Mouse (Mus musculus): Measurements from ENCODE around the gene Amotl2. TPM values are rescaled to one million over a fixed set of nuclear protein-coding genes. Genes with fewer than 3 reads are reported as not detected.

Amotl2 gene
- polyA plus RNA-seq, 1 experiment from 2014 or later, result 72.4 TPM

GRCm38 (mm10) chr9:102733999-102734738, 17.7 kb downstream of the Amotl2 start:
- no peak overlapping the region for H3K4me3 ChIP-seq (ENCODE audit: low read depth, low read length)
- 80% methylated on average over 9 of the region's 9 CpGs for WGBS
- no peak overlapping the region for H3K27ac ChIP-seq (ENCODE audit: low read depth, low read length)
- H3K4me1 ChIP-seq (replicated peaks; ENCODE audit: control insufficient read depth, insufficient read depth, low read length), result no peaks in the 10 kb centered on the region
- no peak for DNase-seq (ENCODE audit: low spot score)
- H3K36me3 ChIP-seq (ENCODE audit: control insufficient read depth, insufficient read depth, low read length), result peaks cover 30% of the 10 kb centered on the region
- H3K27me3 ChIP-seq (ENCODE audit: control insufficient read depth, insufficient read depth, low read length), result no peaks in the 10 kb centered on the region
- no peak overlapping the region for H3K4me2 ChIP-seq (ENCODE audit: low read depth, low read length, severe bottlenecking)
- no peak for ATAC-seq (replicated peaks; ENCODE audit: low FRiP score)
- H3K9me3 ChIP-seq (ENCODE audit: control insufficient read depth, low read length), result no peaks in the 10 kb centered on the region
- H3K9ac ChIP-seq (ENCODE audit: low read length), result no peak overlapping the region

GRCm38 (mm10) chr9:102734739-102735075, 18.2 kb downstream of the Amotl2 start:
- DNase-seq (ENCODE audit: low spot score) (no peak), ATAC-seq (replicated peaks; ENCODE audit: low FRiP score) (no peak)
- no peak overlapping the region for H3K27ac ChIP-seq (ENCODE audit: low read depth, low read length)
- H3K9ac ChIP-seq (ENCODE audit: low read length), result no peak overlapping the region
- H3K27me3 ChIP-seq (ENCODE audit: control insufficient read depth, insufficient read depth, low read length), result no peaks in the 10 kb centered on the region
- 71% methylated on average over 1 of the region's 1 CpGs for WGBS
- no peak overlapping the region for H3K4me3 ChIP-seq (ENCODE audit: low read depth, low read length)
- H3K36me3 ChIP-seq (ENCODE audit: control insufficient read depth, insufficient read depth, low read length), result peaks cover 25% of the 10 kb centered on the region
- H3K9me3 ChIP-seq (ENCODE audit: control insufficient read depth, low read length), result no peaks in the 10 kb centered on the region
- H3K4me2 ChIP-seq (ENCODE audit: low read depth, low read length, severe bottlenecking), result no peak overlapping the region
- no peaks in the 10 kb centered on the region for H3K4me1 ChIP-seq (replicated peaks; ENCODE audit: control insufficient read depth, insufficient read depth, low read length)

- 89% methylated on average over 3 of the region's 3 CpGs for WGBS
- Histone ChIP-seq H3K4me3 (ENCODE audit: low read depth, low read length) (no peak overlapping the region), H3K4me2 (ENCODE audit: low read depth, low read length, severe bottlenecking) (no peak overlapping the region), H3K27me3 (ENCODE audit: control insufficient read depth, insufficient read depth, low read length) (no peaks in the 10 kb centered on the region), H3K36me3 (ENCODE audit: control insufficient read depth, insufficient read depth, low read length) (peaks cover 20% of the 10 kb centered on the region), H3K4me1 (replicated peaks; ENCODE audit: control insufficient read depth, insufficient read depth, low read length) (no peaks in the 10 kb centered on the region), H3K9ac (ENCODE audit: low read length) (no peak overlapping the region), H3K27ac (ENCODE audit: low read depth, low read length) (no peak overlapping the region), H3K9me3 (ENCODE audit: control insufficient read depth, low read length) (no peaks in the 10 kb centered on the region)
- DNase-seq (ENCODE audit: low spot score) (no peak), ATAC-seq (replicated peaks; ENCODE audit: low FRiP score) (no peak)
Observed at GRCm38 (mm10) chr9:102735231-102735630, 18.8 kb downstream of the Amotl2 start.

DNA sequence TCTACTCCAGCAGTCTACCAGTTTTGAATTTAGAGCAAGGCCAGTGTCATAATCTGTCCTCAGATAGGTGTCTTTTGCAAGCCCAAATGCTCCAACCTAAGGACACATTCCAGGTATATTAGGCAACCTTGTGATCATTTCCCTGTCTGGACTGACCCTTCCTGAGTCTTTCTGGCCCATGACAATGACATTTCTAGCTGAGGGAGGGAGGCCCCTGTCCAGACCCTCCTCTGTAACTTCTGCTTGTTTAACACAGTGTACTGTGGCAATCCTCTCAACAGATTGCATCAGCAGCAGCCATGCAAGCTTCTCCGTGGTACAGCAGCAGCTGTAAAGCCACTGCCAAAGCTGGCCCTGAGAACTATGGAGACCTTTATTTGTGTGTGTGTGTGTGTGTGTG, 19.5 kb downstream of the Amotl2 start:
- H3K4me2 ChIP-seq (ENCODE audit: low read depth, low read length, severe bottlenecking), result no peak overlapping the region
- 72% methylated on average over 1 of the region's 1 CpGs for WGBS
- no peaks in the 10 kb centered on the region for H3K9me3 ChIP-seq (ENCODE audit: control insufficient read depth, low read length)
- no peak overlapping the region for H3K9ac ChIP-seq (ENCODE audit: low read length)
- peaks cover 15% of the 10 kb centered on the region for H3K36me3 ChIP-seq (ENCODE audit: control insufficient read depth, insufficient read depth, low read length)
- no peak for DNase-seq (ENCODE audit: low spot score)
- H3K4me3 ChIP-seq (ENCODE audit: low read depth, low read length), result no peak overlapping the region
- H3K4me1 ChIP-seq (replicated peaks; ENCODE audit: control insufficient read depth, insufficient read depth, low read length), result no peaks in the 10 kb centered on the region
- no peak overlapping the region for H3K27ac ChIP-seq (ENCODE audit: low read depth, low read length)
- H3K27me3 ChIP-seq (ENCODE audit: control insufficient read depth, insufficient read depth, low read length), result no peaks in the 10 kb centered on the region
- no peak for ATAC-seq (replicated peaks; ENCODE audit: low FRiP score)

DNA sequence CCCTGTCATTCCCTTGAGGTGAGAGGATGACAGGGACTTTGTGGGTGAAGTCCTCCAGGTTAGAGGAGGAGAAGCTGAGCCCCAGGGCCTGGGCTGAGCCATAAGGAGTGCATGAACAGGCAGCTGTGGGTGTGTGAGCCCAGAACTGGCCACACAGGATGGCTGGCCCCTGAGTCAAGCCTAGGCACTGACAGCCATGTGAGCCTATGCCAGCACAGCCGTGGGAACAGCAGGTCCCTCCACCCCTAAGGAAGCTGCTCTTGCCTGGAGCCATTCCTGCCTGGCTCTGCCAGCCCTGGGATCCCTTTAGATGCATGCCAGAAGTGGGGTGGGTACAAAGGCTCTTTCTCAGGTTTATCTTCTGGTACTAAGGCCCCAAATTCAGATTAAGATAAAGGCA, 20.9 kb downstream of the Amotl2 start:
- Histone ChIP-seq H3K9ac (ENCODE audit: low read length) (no peak overlapping the region), H3K36me3 (ENCODE audit: control insufficient read depth, insufficient read depth, low read length) (peaks cover 4% of the 10 kb centered on the region), H3K4me2 (ENCODE audit: low read depth, low read length, severe bottlenecking) (no peak overlapping the region), H3K4me1 (replicated peaks; ENCODE audit: control insufficient read depth, insufficient read depth, low read length) (no peaks in the 10 kb centered on the region), H3K9me3 (ENCODE audit: control insufficient read depth, low read length) (no peaks in the 10 kb centered on the region), H3K27me3 (ENCODE audit: control insufficient read depth, insufficient read depth, low read length) (no peaks in the 10 kb centered on the region), H3K4me3 (ENCODE audit: low read depth, low read length) (no peak overlapping the region), H3K27ac (ENCODE audit: low read depth, low read length) (no peak overlapping the region)
- ATAC-seq (replicated peaks; ENCODE audit: low FRiP score), result no peak
- DNase-seq (ENCODE audit: low spot score), result no peak
- 83% methylated on average over 1 of the region's 1 CpGs for WGBS

DNA sequence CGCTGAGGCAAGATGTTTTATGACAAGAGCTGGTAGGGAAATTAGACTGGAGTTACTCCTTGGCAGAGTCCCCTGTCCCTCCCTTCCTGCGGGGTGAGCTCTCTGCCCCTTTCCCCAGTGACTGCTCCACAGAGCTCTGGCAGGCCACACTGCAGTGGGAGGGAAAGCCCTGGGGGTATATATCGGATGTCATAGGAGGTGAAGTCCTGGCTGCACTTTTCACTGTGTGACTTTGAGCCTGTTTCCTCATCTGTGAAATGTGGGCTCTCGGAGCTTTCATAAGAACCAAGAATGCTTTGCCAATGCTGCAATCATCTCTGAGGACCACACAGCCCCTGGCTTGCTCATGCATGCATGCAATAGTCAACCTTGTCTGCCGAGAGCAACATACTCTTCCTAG, 30.3 kb downstream of the Amotl2 start:
- ATAC-seq (replicated peaks; ENCODE audit: low FRiP score) (no peak), DNase-seq (ENCODE audit: low spot score) (no peak)
- no peaks in the 10 kb centered on the region for H3K27me3 ChIP-seq (ENCODE audit: control insufficient read depth, insufficient read depth, low read length)
- no peaks in the 10 kb centered on the region for H3K36me3 ChIP-seq (ENCODE audit: control insufficient read depth, insufficient read depth, low read length)
- WGBS, result 73% methylated on average over 5 of the region's 5 CpGs
- H3K4me1 ChIP-seq (replicated peaks; ENCODE audit: control insufficient read depth, insufficient read depth, low read length), result no peaks in the 10 kb centered on the region
- H3K9ac ChIP-seq (ENCODE audit: low read length), result no peak overlapping the region
- no peak overlapping the region for H3K4me2 ChIP-seq (ENCODE audit: low read depth, low read length, severe bottlenecking)
- H3K27ac ChIP-seq (ENCODE audit: low read depth, low read length), result no peak overlapping the region
- H3K4me3 ChIP-seq (ENCODE audit: low read depth, low read length), result no peak overlapping the region
- H3K9me3 ChIP-seq (ENCODE audit: control insufficient read depth, low read length), result no peaks in the 10 kb centered on the region

GRCm38 (mm10) chr9:102747902-102748301, 31.4 kb downstream of the Amotl2 start:
- H3K4me2 ChIP-seq (ENCODE audit: low read depth, low read length, severe bottlenecking), result no peak overlapping the region
- no peaks in the 10 kb centered on the region for H3K27me3 ChIP-seq (ENCODE audit: control insufficient read depth, insufficient read depth, low read length)
- H3K27ac ChIP-seq (ENCODE audit: low read depth, low read length), result no peak overlapping the region
- ATAC-seq (replicated peaks; ENCODE audit: low FRiP score) (no peak), DNase-seq (ENCODE audit: low spot score) (no peak)
- 61% methylated on average over 5 of the region's 5 CpGs for WGBS
- H3K4me1 ChIP-seq (replicated peaks; ENCODE audit: control insufficient read depth, insufficient read depth, low read length), result no peaks in the 10 kb centered on the region
- H3K9ac ChIP-seq (ENCODE audit: low read length), result no peak overlapping the region
- no peaks in the 10 kb centered on the region for H3K36me3 ChIP-seq (ENCODE audit: control insufficient read depth, insufficient read depth, low read length)
- no peak overlapping the region for H3K4me3 ChIP-seq (ENCODE audit: low read depth, low read length)
- no peaks in the 10 kb centered on the region for H3K9me3 ChIP-seq (ENCODE audit: control insufficient read depth, low read length)

- DNase-seq (ENCODE audit: low spot score), result no peak
- WGBS, result 88% methylated on average over 11 of the region's 11 CpGs
- H3K9ac ChIP-seq (ENCODE audit: low read length), result no peak overlapping the region
Observed at GRCm38 (mm10) chr9:102749216-102749615, 32.7 kb downstream of the Amotl2 start.

DNA sequence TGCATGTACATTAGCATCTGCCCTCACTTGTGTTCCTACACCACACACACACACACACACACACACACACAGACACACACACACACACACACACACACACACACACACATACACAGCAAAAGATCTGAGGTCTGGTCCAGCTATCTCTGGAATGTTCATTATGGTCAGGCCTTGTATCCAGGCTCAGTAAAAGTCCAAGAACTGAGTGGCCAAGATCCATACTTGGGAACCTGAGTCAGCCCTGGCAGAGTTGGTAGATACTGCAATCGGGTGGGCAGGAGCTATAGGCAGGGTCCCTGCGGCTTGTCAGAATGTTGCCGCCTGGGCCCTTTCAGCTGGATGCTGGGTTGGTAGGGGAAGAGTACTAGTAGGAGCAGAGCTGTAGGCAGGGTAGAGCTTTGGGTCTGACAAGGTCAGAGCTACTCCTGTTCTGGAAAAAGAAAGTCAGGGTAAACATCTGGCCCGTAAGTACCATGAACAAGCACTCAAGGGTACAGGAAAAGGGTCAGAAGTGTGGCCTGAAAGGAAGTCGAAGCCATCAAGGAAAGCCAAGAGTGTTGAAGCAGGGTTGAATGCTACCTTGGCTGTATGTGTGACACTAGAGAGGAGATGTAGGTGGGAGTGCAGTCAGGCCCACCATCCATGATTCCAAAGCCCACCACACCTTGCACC, 35.3 kb downstream of the Amotl2 start:
- Histone ChIP-seq H3K9me3 (ENCODE audit: control insufficient read depth, low read length) (no peaks in the 10 kb centered on the region), H3K4me1 (replicated peaks; ENCODE audit: control insufficient read depth, insufficient read depth, low read length) (0 out of 2 replicates have a peak, but pooled peaks cover 2% of the 10 kb centered on the region), H3K36me3 (ENCODE audit: control insufficient read depth, insufficient read depth, low read length) (no peaks in the 10 kb centered on the region), H3K9ac (ENCODE audit: low read length) (no peak overlapping the region), H3K27me3 (ENCODE audit: control insufficient read depth, insufficient read depth, low read length) (no peaks in the 10 kb centered on the region), H3K4me3 (ENCODE audit: low read depth, low read length) (no peak overlapping the region), H3K4me2 (ENCODE audit: low read depth, low read length, severe bottlenecking) (no peak overlapping the region), H3K27ac (ENCODE audit: low read depth, low read length) (no peak overlapping the region)
- WGBS, result 95% methylated on average over 5 of the region's 5 CpGs
- ATAC-seq (replicated peaks; ENCODE audit: low FRiP score), result no peak
- no peak for DNase-seq (ENCODE audit: low spot score)

More at GRCm38 (mm10) chr9:102749216-102749615, 32.7 kb downstream of the Amotl2 start:
- Histone ChIP-seq H3K9me3 (ENCODE audit: control insufficient read depth, low read length) (no peaks in the 10 kb centered on the region), H3K27me3 (ENCODE audit: control insufficient read depth, insufficient read depth, low read length) (no peaks in the 10 kb centered on the region), H3K4me3 (ENCODE audit: low read depth, low read length) (no peak overlapping the region), H3K4me2 (ENCODE audit: low read depth, low read length, severe bottlenecking) (no peak overlapping the region), H3K4me1 (replicated peaks; ENCODE audit: control insufficient read depth, insufficient read depth, low read length) (no peaks in the 10 kb centered on the region), H3K27ac (ENCODE audit: low read depth, low read length) (no peak overlapping the region), H3K36me3 (ENCODE audit: control insufficient read depth, insufficient read depth, low read length) (no peaks in the 10 kb centered on the region)
- no peak for ATAC-seq (replicated peaks; ENCODE audit: low FRiP score)

Data from forebrain, embryonic 11.5 days (tissue).